Mouse (Mus musculus): ENCODE data around the gene 4930583I09Rik.

4930583I09Rik gene

DNA sequence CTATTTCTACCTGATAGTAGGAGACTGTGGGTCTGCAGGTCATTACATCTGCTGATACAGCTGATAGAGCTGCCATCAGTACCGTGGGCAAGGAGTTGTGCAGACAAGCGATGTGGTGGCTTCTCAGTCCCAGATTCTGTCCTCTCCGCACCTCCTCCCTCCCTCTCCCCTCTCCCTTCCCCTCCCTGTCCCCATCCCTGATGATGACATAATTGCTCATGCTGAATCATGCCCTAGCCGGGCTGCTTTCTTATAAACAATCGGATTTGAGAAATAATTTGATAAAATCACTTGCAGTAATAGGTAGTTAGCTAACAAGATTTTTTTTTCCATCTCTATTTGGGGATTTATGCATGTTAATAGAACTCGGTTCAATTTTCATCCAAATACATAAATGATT lies at the start of gene 4930583I09Rik:
4930583I09Rik (minus strand) TSS at position 144 of the 400 bp plus-strand sequence.
- no peak for DNase-seq

DNA sequence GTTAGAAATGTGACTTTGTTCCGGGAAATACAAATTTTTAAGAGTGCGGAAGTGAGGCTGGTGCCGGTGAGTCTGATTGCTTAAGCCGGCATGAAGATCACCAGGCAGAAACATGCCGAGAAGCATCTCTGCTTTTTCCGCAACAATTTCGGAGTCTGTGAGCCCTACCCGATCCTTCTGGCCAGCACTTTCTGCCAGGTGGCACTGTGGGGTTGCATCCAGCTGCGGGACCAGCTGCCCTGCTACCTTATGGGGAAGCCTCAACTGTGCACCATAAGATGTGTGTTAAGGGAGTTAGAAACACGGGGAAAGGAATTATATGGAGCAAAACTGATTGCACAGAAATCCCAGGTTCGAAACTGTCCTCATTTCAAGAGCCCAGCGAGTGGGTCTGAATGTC lies 40.2 kb upstream of the 4930583I09Rik start:
- no peak for DNase-seq

- DNase-seq = peak; percentile 56
Measured at GRCm38 (mm10) chr17:64873651-64874072, 37.8 kb upstream of the 4930583I09Rik start.

DNA sequence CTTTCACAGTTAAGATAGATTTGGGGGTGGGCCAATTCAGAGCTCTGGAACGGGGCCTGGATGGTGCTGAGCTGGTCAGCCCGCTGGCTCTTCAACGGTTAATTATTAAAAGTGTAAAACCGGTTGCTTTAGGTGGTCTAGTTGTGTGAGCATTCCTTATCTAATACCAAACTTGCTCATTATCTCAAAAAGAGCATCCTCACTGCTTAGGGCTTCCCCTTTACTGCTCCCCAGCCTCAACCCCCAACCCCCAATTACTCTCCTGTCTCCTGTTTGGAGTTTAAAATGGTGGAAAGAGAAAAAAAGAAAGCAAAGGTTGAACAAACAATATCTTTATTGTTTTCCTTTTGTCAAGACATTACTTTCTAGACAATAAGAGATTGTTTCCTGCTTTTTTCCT lies 27.9 kb upstream of the 4930583I09Rik start:
- no peak for DNase-seq

GRCm38 (mm10) chr17:64860963-64861362 lies 25.1 kb upstream of the 4930583I09Rik start:
- no peak for DNase-seq

DNA sequence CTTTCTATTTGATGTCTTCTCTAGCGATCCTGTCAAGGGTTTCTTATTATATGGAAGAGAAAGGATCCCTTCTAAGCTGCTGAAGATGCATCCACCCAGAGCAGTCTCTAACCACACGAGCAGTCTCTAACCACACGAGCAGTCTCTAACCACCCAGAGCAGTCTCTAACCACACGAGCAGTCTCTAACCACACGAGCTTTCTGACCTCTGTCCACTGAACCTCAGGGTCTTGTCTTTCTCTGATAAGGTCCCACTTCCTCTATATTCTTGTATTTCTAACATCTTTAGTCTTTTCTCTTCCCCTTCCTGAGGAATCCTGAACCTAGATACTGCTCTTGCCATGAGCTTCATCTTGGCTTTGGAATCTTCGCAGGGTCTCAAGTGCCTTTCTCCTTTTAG lies 23.0 kb upstream of the 4930583I09Rik start:
- no peak for DNase-seq

- DNase-seq = no peak
Measured at GRCm38 (mm10) chr17:64848031-64848430, 12.2 kb upstream of the 4930583I09Rik start.

DNA sequence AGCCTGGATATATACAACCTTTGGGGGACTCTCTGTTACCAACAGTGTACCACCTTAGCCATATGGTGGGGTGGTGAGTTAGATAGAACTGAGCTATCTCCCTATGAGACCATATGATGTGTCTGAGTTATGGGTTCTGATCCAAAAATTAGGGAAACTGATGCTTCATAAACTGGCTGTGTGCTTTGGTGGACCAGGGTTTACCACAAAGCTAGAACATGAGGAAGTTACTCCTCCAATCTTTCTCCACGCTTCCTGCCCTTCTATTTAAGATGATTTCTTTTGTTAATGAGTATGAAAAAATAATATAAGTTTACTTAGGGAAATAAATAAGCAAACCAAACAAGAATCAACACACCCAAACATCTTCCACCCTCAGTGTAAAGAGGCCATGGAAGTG lies 10.8 kb upstream of the 4930583I09Rik start:
- no peak for DNase-seq

DNA sequence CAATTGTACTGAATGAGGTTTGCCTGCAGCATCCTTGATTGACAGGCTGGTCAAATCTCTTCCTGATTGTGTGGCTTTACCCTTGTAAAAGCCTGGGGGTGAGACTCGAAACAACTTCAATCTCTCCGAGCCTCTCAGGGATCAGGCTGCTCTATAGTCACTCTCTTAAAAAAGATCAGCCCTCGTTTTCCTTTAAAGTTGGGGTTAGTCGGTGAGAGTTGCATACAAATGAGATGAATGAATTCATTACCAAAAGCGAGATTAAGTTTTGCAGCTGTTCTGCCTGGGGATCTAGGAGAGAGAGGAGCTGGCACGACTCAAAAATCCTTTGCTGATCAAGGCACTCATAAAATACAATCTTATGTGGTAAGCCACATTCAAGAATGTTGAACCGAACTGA lies 1.0 kb upstream of the 4930583I09Rik start:
- no peak for DNase-seq

- DNase-seq = no peak
Measured at GRCm38 (mm10) chr17:64836352-64836751, 481 bp upstream of the 4930583I09Rik start.

DNA sequence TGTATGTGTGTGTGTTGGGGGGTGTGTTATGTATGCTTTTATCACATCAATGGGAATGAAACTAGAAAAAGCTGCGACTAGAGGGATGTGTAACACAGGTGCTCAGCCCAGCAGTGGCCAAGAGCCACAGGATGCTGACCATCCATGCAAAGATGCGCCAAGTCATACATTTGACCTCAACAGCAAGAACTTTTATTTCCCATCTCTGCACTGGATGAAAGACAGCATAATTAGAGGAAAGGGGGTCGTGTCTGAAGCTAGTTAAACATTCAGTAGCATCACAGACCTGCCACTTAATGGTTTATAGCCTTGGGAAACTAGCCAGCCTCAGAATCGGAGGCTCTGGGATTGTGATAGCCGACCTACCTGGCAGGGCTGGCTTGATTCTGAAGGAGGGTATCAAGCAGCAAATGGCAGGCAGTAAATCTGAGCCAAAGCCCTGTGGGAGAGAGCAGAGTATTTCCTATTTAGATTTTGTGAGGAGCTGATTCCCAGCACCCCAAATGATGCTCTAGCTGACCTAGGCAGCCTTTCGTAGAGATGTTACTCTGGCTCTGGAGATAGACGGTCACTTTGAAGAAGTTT lies 1.9 kb downstream of the 4930583I09Rik start:
- DNase-seq = no peak

DNA sequence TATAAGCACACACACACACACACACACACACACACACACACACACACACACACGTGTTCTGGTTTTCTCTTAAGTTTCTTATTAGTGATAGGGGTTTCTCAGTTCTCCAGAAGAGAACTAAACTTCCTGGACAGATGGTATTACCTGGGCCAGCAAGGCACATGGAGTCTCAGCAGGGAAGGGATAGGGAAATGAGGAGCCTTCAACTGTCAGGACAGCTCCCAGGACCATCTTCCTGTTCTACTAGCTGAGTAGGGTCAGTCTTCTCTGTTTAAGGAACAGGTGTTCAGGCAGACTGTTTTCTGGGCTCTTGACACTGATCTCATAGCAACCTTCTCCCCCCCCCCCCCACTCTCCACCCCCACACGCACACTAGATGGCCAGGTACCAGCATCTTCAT lies 2.8 kb downstream of the 4930583I09Rik start:
- DNase-seq = no peak

GRCm38 (mm10) chr17:64827482-64827881 lies 8.4 kb downstream of the 4930583I09Rik start:
- no peak for DNase-seq

GRCm38 (mm10) chr17:64826843-64827242 lies 9.0 kb downstream of the 4930583I09Rik start:
- DNase-seq = no peak

- DNase-seq = no peak
Measured at GRCm38 (mm10) chr17:64822561-64822960, 13.3 kb downstream of the 4930583I09Rik start.

DNA sequence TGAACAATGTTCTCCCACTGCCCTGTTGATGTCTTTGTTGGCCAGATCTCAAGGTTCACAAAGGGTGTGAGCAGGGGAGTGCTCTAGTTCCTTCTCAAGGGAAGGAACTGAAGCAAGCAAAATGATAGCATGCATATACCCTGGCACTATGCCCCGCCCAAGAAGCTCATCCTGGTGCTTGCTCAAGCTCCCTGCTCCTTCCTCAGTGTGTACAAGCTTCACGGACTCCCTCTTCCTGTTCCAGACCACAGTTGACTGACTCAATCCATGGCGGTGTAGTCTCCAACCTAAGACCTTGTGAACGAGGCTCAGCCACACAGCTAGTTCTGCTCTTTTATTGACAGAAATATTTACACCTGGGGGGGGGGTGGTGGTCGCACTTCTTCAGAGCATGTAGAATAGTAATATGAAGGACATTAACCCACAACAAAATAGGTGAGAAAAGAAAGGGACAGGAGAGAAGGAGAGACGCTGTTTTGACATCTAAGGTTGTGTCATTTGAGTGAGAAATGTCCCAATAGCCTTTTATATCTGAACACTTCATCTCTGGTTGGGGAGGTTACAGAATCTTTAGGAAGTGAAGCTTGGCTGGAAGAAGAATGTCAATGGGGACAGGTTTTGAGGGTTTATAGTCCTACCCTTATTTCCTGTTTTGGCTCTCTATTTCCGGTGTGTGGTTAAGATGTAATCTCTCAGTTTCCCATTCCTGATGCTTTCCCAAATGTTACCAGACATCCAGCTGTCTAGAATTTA lies 14.9 kb downstream of the 4930583I09Rik start:
- no peak for DNase-seq

DNA sequence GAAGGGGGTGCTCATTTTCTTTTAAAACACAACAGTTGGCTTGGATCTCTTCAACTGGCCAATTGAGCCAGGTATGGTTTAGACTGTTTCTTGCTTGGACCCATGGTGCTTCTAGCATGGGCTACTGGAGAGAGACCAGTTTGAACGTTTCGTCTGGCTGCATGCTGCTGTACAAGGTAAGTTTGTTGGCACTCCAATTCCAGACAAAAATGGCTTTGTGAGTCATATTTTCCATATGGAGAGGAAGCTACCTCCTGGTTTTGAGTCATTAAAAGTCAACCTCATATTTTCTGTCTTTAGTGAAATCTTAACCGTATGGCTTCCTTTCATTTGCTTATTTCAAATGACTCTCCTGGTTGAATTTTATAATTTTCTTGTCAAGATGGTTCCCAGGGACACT lies 19.6 kb downstream of the 4930583I09Rik start:
- DNase-seq = no peak

DNA sequence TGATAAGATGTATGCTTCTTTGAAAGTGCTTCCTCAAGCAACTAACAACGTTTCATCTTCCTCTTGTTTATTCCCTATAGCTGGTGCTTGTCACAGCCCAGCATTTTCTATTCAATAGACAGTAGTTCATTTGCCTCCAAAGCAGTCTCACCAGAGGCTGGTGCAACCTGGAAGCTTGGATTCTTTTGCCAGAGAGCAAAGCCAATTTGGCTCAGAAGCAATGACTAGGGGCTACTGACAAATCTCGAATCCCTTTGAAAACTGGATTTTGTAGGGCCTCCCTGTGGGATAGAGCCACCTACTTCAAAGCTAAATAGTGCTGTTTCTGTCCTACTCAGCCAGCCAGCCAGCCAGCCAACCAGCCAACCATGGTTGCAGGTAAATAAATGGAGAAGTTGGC lies 20.1 kb downstream of the 4930583I09Rik start:
- no peak for DNase-seq

DNA sequence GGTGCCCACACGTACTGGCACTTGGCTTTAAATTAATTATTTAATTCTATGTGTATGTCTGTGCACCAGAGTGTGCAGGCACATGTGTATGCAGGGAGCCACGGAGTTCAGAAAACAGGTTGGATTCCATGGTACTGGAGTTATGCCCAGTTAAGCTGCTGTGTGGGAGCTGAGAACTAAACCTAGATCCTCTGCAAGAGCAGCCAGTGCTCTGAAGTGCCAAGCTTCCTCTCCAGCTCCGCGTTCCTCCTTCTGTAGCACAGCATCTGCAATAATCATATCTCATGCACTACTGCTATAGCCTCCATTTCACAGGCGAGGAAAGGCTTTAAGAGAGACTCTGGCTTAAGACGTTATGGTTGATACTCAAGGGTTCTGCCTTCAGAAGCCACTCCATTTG lies 22.3 kb downstream of the 4930583I09Rik start:
- no peak for DNase-seq

GRCm38 (mm10) chr17:64806035-64806589 lies 29.8 kb downstream of the 4930583I09Rik start:
- DNase-seq = no peak

DNA sequence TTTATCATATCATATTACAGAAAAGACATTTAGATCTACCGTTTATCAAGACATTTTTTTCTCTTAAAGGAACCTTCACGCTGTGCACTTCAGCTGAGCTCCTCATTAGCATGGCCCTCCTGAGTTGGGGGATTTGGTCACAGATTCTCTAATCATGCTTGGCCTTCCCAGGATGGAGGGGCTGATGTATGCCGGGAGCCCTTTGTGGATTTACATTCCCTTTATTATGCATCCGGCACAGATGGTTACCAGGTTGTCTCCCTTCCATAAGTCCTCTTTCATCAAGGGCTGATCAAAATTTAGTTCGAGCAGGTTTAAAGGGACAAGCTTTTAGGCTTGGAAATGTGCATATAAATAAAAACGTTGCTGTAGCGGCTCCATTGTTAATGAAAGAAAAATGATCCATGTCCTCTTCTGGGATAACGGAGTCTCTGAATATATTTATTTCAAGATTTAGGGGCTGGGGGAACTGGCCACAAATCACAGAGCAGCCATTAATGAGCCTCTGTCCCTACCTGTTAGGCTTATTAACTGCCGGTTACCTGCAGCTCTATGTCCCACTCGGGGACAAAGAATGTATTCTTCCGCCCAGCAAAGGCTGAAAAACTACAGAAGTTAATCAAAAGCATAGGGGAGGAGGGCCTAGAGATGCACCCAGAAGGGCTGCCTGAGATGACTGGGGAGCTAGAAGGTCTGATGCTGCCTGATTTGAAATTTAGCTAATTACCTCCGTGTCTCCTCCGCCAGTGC lies 31.3 kb downstream of the 4930583I09Rik start:
- no peak for DNase-seq

DNA sequence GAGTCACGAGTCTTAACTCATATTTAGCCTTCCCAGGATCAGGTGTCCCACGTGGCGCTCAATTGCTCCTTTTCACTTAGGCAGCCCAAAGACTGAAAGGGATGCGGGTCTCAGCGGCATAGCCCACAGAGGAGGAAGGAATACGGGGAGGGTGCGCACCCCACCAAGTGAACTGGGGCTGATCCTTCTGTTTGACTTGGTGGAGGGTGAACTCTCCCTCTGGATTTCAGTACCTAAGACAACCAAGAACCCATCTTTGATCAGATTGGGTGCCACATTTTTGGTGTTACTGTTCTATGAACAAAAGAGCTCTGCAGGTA lies 33.0 kb downstream of the 4930583I09Rik start:
- no peak for DNase-seq

- no peak for DNase-seq
Measured at GRCm38 (mm10) chr17:64802168-64802955, 33.5 kb downstream of the 4930583I09Rik start.

Measured in kidney, postnatal 10 days (tissue).